Mouse (Mus musculus): ENCODE measurements at regions not wholly inside any gene's neighbourhood (a gene's known extent, or its start where the extent isn't known, plus 50 kb on each side); places are given as distances from the start of the nearest gene placed in this dataset.

GRCm38 (mm10) chr9:117784186-117784591 lies 154.5 kb upstream of the Rbms3 start:
- Histone ChIP-seq H3K27ac (replicated peaks; ENCODE audit: low read depth, low read length) (no peak overlapping the region), H3K4me3 (ENCODE audit: insufficient read depth, low read depth, low read length) (no peak overlapping the region), H3K4me1 (ENCODE audit: control insufficient read depth, insufficient read depth, insufficient read length, low read length) (no peaks in the 10 kb centered on the region)

GRCm38 (mm10) chr9:117754651-117755050 lies 124.9 kb upstream of the Rbms3 start:
- H3K27ac ChIP-seq (replicated peaks; ENCODE audit: low read depth, low read length) = no peak overlapping the region
- H3K4me3 ChIP-seq (ENCODE audit: insufficient read depth, low read depth, low read length) = no peak overlapping the region
- H3K4me1 ChIP-seq (ENCODE audit: control insufficient read depth, insufficient read depth, insufficient read length, low read length) = no peaks in the 10 kb centered on the region

GRCm38 (mm10) chr9:117753466-117753865 lies 123.8 kb upstream of the Rbms3 start:
- Histone ChIP-seq H3K27ac (replicated peaks; ENCODE audit: low read depth, low read length) (no peak overlapping the region), H3K4me1 (ENCODE audit: control insufficient read depth, insufficient read depth, insufficient read length, low read length) (no peaks in the 10 kb centered on the region), H3K4me3 (ENCODE audit: insufficient read depth, low read depth, low read length) (no peak overlapping the region)

GRCm38 (mm10) chr9:117744906-117745305 lies 115.2 kb upstream of the Rbms3 start:
- Histone ChIP-seq H3K4me1 (ENCODE audit: control insufficient read depth, insufficient read depth, insufficient read length, low read length) (no peaks in the 10 kb centered on the region), H3K27ac (replicated peaks; ENCODE audit: low read depth, low read length) (no peak overlapping the region), H3K4me3 (ENCODE audit: insufficient read depth, low read depth, low read length) (no peak overlapping the region)

GRCm38 (mm10) chr9:117729366-117729765 lies 99.7 kb upstream of the Rbms3 start:
- no peak overlapping the region for H3K4me3 ChIP-seq (ENCODE audit: insufficient read depth, low read depth, low read length)
- H3K27ac ChIP-seq (replicated peaks; ENCODE audit: low read depth, low read length) = no peak overlapping the region
- H3K4me1 ChIP-seq (ENCODE audit: control insufficient read depth, insufficient read depth, insufficient read length, low read length) = no peaks in the 10 kb centered on the region

GRCm38 (mm10) chr9:117720161-117720598 lies 90.5 kb upstream of the Rbms3 start:
- no peaks in the 10 kb centered on the region for H3K4me1 ChIP-seq (ENCODE audit: control insufficient read depth, insufficient read depth, insufficient read length, low read length)
- H3K4me3 ChIP-seq (ENCODE audit: insufficient read depth, low read depth, low read length) = no peak overlapping the region
- H3K27ac ChIP-seq (replicated peaks; ENCODE audit: low read depth, low read length) = no peak overlapping the region

GRCm38 (mm10) chr9:117717346-117717745 lies 87.6 kb upstream of the Rbms3 start:
- Histone ChIP-seq H3K4me1 (ENCODE audit: control insufficient read depth, insufficient read depth, insufficient read length, low read length) (no peaks in the 10 kb centered on the region), H3K4me3 (ENCODE audit: insufficient read depth, low read depth, low read length) (no peak overlapping the region), H3K27ac (replicated peaks; ENCODE audit: low read depth, low read length) (no peak overlapping the region)

GRCm38 (mm10) chr9:117716476-117716875 lies 86.8 kb upstream of the Rbms3 start:
- Histone ChIP-seq H3K27ac (replicated peaks; ENCODE audit: low read depth, low read length) (no peak overlapping the region), H3K4me1 (ENCODE audit: control insufficient read depth, insufficient read depth, insufficient read length, low read length) (no peaks in the 10 kb centered on the region)

GRCm38 (mm10) chr9:117714741-117715675 lies 85.3 kb upstream of the Rbms3 start:
- Histone ChIP-seq H3K4me3 (ENCODE audit: insufficient read depth, low read depth, low read length) (no peak overlapping the region), H3K4me1 (ENCODE audit: control insufficient read depth, insufficient read depth, insufficient read length, low read length) (no peaks in the 10 kb centered on the region), H3K27ac (replicated peaks; ENCODE audit: low read depth, low read length) (no peak overlapping the region)

More at GRCm38 (mm10) chr9:117716476-117716875, 86.8 kb upstream of the Rbms3 start:
- no peak overlapping the region for H3K4me3 ChIP-seq (ENCODE audit: insufficient read depth, low read depth, low read length)

GRCm38 (mm10) chr9:117713121-117713520 lies 83.4 kb upstream of the Rbms3 start:
- Histone ChIP-seq H3K4me1 (ENCODE audit: control insufficient read depth, insufficient read depth, insufficient read length, low read length) (no peaks in the 10 kb centered on the region), H3K27ac (replicated peaks; ENCODE audit: low read depth, low read length) (no peak overlapping the region), H3K4me3 (ENCODE audit: insufficient read depth, low read depth, low read length) (no peak overlapping the region)

GRCm38 (mm10) chr9:117711793-117712192 lies 82.1 kb upstream of the Rbms3 start:
- H3K4me3 ChIP-seq (ENCODE audit: insufficient read depth, low read depth, low read length) = no peak overlapping the region
- H3K27ac ChIP-seq (replicated peaks; ENCODE audit: low read depth, low read length) = no peak overlapping the region
- H3K4me1 ChIP-seq (ENCODE audit: control insufficient read depth, insufficient read depth, insufficient read length, low read length) = no peaks in the 10 kb centered on the region

GRCm38 (mm10) chr9:117710966-117711365 lies 81.3 kb upstream of the Rbms3 start:
- no peaks in the 10 kb centered on the region for H3K4me1 ChIP-seq (ENCODE audit: control insufficient read depth, insufficient read depth, insufficient read length, low read length)
- no peak overlapping the region for H3K27ac ChIP-seq (replicated peaks; ENCODE audit: low read depth, low read length)

GRCm38 (mm10) chr9:117709677-117710076 lies 80.0 kb upstream of the Rbms3 start:
- no peak overlapping the region for H3K4me3 ChIP-seq (ENCODE audit: insufficient read depth, low read depth, low read length)
- H3K4me1 ChIP-seq (ENCODE audit: control insufficient read depth, insufficient read depth, insufficient read length, low read length) = no peaks in the 10 kb centered on the region
- H3K27ac ChIP-seq (replicated peaks; ENCODE audit: low read depth, low read length) = no peak overlapping the region

More at GRCm38 (mm10) chr9:117710966-117711365, 81.3 kb upstream of the Rbms3 start:
- H3K4me3 ChIP-seq (ENCODE audit: insufficient read depth, low read depth, low read length) = no peak overlapping the region

GRCm38 (mm10) chr9:117693001-117693400 lies 63.3 kb upstream of the Rbms3 start:
- H3K4me1 ChIP-seq (ENCODE audit: control insufficient read depth, insufficient read depth, insufficient read length, low read length) = no peaks in the 10 kb centered on the region
- H3K27ac ChIP-seq (replicated peaks; ENCODE audit: low read depth, low read length) = no peak overlapping the region

GRCm38 (mm10) chr9:117692486-117692885 lies 62.8 kb upstream of the Rbms3 start:
- Histone ChIP-seq H3K27ac (replicated peaks; ENCODE audit: low read depth, low read length) (no peak overlapping the region), H3K4me1 (ENCODE audit: control insufficient read depth, insufficient read depth, insufficient read length, low read length) (no peaks in the 10 kb centered on the region), H3K4me3 (ENCODE audit: insufficient read depth, low read depth, low read length) (no peak overlapping the region)

More at GRCm38 (mm10) chr9:117693001-117693400, 63.3 kb upstream of the Rbms3 start:
- H3K4me3 ChIP-seq (ENCODE audit: insufficient read depth, low read depth, low read length) = no peak overlapping the region

- no peak overlapping the region for H3K27ac ChIP-seq (replicated peaks; ENCODE audit: low read depth, low read length)
- no peak overlapping the region for H3K4me3 ChIP-seq (ENCODE audit: insufficient read depth, low read depth, low read length)
- no peaks in the 10 kb centered on the region for H3K4me1 ChIP-seq (ENCODE audit: control insufficient read depth, insufficient read depth, insufficient read length, low read length)
Measured at GRCm38 (mm10) chr9:117689946-117690345, 60.2 kb upstream of the Rbms3 start.
